Mouse (Mus musculus) fibroblast of lung, adult 2 months (primary cell): ENCODE measurements around the gene Arhgef16.

Experiments used
- DNase-seq: peaks from one replicate; pipeline ENCODE4 v3.0.0-alpha.2; 2011; ENCODE audit warnings: low read depth

The Arhgef16 gene

GRCm38 (mm10) chr4:154301466-154301881 lies at the start of gene Arhgef16:
Arhgef16 (minus strand) TSS chr4:154301676.
- DNase-seq, result peak; percentile 27

GRCm38 (mm10) chr4:154348197-154348786 lies 46.8 kb upstream of the Arhgef16 start:
- DNase-seq, result no peak

GRCm38 (mm10) chr4:154346731-154347522 lies 45.5 kb upstream of the Arhgef16 start:
- no peak for DNase-seq

GRCm38 (mm10) chr4:154336650-154337049 lies 35.2 kb upstream of the Arhgef16 start:
- DNase-seq, result no peak

- DNase-seq, result no peak
Observed at GRCm38 (mm10) chr4:154335761-154336160, 34.3 kb upstream of the Arhgef16 start, which contains the start of gene B230104I21Rik. B230104I21Rik (plus strand) TSS chr4:154336127.

- DNase-seq, result no peak
Observed at GRCm38 (mm10) chr4:154334699-154335402, 33.4 kb upstream of the Arhgef16 start.

- no peak for DNase-seq
Observed at GRCm38 (mm10) chr4:154333300-154333699, 31.8 kb upstream of the Arhgef16 start.

- no peak for DNase-seq
Observed at GRCm38 (mm10) chr4:154331271-154331670, 29.8 kb upstream of the Arhgef16 start.

GRCm38 (mm10) chr4:154330001-154330400 lies 28.5 kb upstream of the Arhgef16 start:
- DNase-seq, result no peak

GRCm38 (mm10) chr4:154328836-154329235 lies 27.4 kb upstream of the Arhgef16 start:
- DNase-seq, result no peak

- DNase-seq, result no peak
Observed at GRCm38 (mm10) chr4:154328431-154328830, 27.0 kb upstream of the Arhgef16 start.

GRCm38 (mm10) chr4:154325410-154325809 lies 23.9 kb upstream of the Arhgef16 start:
- DNase-seq, result no peak

- no peak for DNase-seq
Observed at GRCm38 (mm10) chr4:154313622-154313967, 12.1 kb upstream of the Arhgef16 start.

- no peak for DNase-seq
Observed at GRCm38 (mm10) chr4:154312935-154313621, 11.6 kb upstream of the Arhgef16 start.

GRCm38 (mm10) chr4:154312143-154312812 lies 10.8 kb upstream of the Arhgef16 start:
- no peak for DNase-seq

GRCm38 (mm10) chr4:154310576-154311262 lies 9.2 kb upstream of the Arhgef16 start:
- no peak for DNase-seq

- no peak for DNase-seq
Observed at GRCm38 (mm10) chr4:154309131-154309530, 7.7 kb upstream of the Arhgef16 start.

- no peak for DNase-seq
Observed at GRCm38 (mm10) chr4:154299541-154300271, 1.8 kb downstream of the Arhgef16 start.

- no peak for DNase-seq
Observed at GRCm38 (mm10) chr4:154297761-154298160, 3.7 kb downstream of the Arhgef16 start.

- no peak for DNase-seq
Observed at GRCm38 (mm10) chr4:154294262-154294731, 7.2 kb downstream of the Arhgef16 start.
